Mouse (Mus musculus): Measurements from ENCODE around the gene Itgal.
"Not testable (repeated sequence)": the region's sequence is repeated elsewhere in the genome, so short reads cannot be mapped to it uniquely, and the experiment has no call there.

Gene Itgal

DNA sequence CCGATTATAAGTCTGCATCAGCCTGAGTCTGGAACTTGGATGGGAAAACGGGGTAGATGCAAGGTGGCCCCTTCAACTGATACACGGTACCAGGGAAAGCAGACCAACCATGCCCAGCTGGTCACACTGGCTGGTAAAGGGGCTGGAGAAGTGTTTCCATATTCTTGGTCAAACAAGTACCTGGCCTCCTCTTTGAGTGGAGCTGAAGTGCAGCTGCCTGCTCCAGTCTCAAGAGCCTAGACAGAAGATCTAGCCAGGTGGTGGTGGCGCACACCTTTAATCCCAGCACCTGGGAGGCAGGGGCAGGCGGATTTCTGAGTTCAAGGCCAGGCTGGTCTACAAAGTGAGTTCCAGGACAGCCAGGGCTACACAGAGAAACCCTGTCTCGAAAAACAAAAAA is 45.8 kb downstream of the Itgal start:
- in situ Hi-C loops (cut with MboI, MseI): not testable (repeated sequence)

DNA sequence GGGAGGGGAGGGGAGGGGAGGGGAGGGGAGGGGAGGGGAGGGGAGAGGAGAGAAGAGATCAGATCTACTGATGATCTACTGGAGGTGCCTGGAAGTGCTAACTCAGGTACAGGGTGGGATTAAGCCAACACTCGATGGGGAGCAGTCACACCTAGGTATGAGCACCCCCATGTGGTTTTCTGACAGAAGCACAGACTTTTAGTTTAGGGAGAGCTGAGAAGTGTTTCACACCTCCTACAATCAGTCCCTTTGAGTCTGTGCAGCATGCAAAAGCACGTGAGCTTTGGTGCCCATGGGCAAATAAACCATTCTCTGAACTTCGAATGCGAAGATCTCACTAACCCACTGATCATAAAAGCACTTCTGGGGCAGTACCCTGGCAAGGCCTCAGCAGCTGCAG is 46.3 kb downstream of the Itgal start:
- in situ Hi-C loops (cut with MboI, MseI): no loop called here

DNA sequence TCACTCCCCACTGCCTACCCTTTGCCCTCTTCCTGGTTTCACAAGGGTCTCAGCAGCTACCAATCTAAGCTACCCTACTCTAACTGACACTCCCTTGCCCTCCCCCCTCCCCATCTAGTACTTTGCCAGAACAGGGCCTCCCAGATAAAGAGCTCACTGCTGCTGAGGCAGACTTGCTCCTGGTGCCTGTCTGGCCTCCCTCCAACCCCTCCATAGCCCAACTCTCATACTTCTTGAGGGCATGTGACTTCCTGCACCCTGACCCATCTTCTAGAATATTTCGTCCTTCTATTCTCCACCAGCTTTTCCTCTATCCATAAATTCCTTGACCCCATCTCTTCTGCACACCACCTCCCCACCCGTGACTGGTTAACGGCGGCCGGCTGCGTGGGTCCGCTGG is 46.8 kb downstream of the Itgal start:
- in situ Hi-C loops (cut with MboI, MseI): no loop called here

GRCm38 (mm10) chr7:127343351-127344019 is 47.4 kb downstream of the Itgal start:
- in situ Hi-C loops (cut with MboI, MseI): no loop called here

DNA sequence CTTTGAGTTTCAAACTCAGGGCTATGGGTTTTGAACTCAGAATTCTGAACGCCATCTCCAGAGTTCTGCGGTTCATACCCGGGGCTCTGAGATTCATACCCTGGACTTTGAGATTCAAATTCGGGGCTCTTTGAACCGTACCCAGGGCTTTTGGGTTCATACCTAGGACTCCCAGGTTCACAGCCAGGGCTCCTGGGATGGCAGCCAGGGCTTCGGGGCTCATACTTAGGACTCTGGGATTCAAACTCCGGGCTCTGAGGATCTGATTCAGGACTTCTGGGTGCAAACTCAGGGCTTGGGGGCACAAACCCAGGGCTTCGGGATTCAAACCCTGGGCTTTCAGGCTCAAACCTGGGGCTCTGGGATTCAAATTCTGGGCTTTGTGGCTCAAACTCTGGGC is 48.3 kb downstream of the Itgal start:
- in situ Hi-C loops (cut with MboI, MseI): no loop called here

DNA sequence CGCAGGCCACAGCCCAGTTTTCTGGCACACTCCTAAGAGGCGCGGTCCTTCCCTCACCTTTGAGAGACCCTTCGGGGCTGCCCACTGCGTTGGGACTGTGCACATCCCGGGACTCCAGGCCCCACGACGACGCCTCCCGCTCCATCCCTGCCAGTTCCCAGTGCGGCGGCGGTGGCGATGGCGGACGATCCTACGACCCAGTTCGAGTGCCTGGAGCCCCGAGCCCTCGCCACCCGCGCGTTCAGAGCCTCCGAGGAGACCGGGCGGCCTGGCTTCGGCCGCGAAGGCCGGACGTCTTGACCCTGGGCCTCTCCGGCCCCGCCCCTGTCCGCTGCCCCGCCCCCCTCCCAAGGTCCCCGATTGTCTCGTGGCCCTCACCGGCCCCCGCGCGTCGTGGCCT is 49.0 kb downstream of the Itgal start:
- in situ Hi-C loops (cut with MboI, MseI): no loop called here

DNA sequence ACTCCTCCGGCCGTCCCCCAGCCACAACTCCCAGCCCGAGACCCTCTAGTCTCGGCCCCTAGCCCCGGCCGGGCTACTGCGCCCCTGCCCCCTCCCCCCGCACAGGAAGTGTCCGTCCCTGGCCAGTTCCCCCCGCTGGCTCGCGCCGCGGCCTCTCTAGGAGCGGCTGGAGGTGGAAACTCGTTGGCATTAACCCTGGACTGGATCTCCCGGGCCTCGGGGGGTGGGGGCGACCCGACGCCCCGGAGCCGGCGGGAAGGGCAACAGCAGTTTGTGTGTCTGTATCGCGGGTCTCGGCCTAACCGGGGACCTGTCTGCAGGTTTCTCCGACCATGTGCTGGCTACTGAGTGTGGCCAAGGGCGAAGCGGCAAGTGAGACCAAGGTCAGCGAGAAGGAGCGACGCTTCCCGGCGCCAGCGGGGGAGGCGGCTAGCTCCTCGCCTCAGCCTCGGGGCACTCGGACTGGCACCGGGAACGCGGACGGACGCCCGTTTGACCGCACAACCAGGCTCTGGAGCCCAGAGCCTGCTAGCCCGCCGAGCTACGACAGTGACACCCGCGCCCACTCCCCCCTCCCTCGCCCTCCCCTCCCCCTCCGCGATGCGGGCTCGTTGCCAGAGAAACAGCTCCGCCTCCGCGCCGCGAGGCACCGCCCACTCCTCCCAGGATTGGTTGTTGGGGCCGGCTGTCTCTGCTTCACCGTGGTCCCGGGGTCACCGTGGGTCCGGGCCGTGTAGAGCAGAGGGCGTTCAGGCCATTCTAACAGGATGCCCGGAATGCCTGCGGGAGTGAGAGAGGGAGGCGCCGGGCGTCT is 49.7 kb downstream of the Itgal start, which contains the start of gene Zfp768:
Gene Zfp768 (minus strand): TSS at position 78 of the 814 bp plus-strand sequence.
- in situ Hi-C loops (cut with MboI, MseI): no loop called here

DNA sequence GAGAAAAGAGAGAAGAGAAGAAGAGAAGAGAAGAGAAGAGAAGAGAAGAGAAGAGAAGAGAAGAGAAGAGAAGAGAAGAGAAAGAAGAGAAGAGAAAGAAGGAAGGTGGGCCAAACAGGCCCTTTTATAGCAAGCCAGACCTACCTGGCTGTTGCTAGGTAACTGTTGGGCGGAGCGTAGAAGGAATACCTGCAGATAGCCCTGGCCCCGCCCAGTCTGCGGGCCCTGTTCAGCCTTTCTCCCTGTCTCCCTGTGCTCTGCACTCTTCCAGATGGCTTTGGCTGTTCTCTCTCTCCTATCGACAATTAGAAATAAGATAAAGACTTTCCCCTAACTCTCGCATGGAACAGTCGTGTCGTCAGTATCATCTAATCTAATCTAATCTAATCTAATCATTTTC is 50.6 kb downstream of the Itgal start:
- in situ Hi-C loops (cut with MboI, MseI): no loop called here

- in situ Hi-C loops (cut with MboI, MseI): no loop called here
Measured at GRCm38 (mm10) chr7:127351230-127352004, 55.4 kb downstream of the Itgal start.

- in situ Hi-C loops (cut with MboI, MseI): no loop called here
Measured at GRCm38 (mm10) chr7:127355796-127356195, 59.7 kb downstream of the Itgal start.

GRCm38 (mm10) chr7:127357871-127358270 is 61.8 kb downstream of the Itgal start:
- in situ Hi-C loops (cut with MboI, MseI): no loop called here

- in situ Hi-C loops (cut with MboI, MseI): no loop called here
Measured at GRCm38 (mm10) chr7:127358472-127358871, 62.4 kb downstream of the Itgal start.

GRCm38 (mm10) chr7:127360265-127360664 is 64.2 kb downstream of the Itgal start:
- in situ Hi-C loops (cut with MboI, MseI): no loop called here

DNA sequence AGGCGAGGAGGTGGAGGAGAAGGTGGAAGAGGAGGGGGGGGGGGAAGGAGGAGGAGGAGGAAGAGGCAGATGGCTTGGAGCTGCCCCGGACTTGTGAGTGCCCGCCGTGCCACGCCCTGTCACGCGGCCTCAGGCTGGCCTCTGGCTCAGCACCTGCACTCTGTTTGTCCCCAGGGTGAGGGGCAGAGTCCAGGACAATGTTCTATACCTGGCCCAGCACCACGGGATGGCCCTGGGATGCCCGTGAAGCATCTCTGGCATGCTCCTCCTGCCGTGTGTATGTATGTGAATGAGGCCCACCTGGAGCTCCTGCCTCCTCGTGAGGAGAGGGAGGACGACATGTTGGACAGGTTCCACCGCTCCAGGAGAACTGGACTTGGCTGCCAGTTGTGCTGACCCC is 65.4 kb downstream of the Itgal start:
- in situ Hi-C loops (cut with MboI, MseI): no loop called here

GRCm38 (mm10) chr7:127362418-127362817 is 66.4 kb downstream of the Itgal start:
- in situ Hi-C loops (cut with MboI, MseI): not testable (repeated sequence)

- in situ Hi-C loops (cut with MboI, MseI): no loop called here
Measured at GRCm38 (mm10) chr7:127363475-127363921, 67.4 kb downstream of the Itgal start.

DNA sequence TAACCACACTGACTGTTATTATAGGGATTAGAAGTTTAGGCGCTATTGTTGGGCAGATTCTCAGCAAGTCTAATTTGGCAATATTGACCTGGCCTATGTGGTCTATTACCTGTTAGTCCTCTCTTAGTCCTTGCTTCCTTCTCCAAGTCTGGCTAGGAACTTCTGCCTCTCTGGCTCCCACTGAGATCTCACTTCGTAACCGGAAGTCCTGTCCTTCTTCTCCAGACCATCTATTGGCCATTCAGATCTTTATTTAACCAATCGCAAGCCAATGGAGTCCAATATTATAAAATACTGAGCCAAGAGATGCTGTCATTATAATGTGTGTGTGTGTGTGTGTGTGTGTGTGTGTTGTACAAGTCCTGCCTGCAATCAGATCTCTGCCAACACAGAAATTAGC is 68.1 kb downstream of the Itgal start:
- in situ Hi-C loops (cut with MboI, MseI): no loop called here

DNA sequence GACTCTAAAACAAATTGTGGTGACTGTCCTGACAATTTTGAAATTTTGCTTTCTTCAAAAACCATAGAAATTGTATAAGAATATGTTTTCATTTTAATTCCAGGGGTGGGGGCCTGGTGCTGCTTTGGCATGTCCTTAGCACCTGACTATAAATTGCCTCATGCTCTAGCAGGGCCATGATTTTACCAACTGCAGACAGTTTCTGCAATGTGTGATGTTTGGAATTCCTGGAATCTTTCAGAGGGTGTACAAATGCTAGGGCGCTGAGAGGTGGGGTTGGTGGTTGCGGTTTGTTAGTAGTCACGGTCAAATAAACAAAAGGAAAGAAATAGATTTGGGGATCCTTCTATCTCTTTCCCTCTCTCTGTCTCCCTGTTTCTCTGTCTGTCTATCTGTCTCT is 70.2 kb downstream of the Itgal start:
- in situ Hi-C loops (cut with MboI, MseI): loop anchor here (5.0 kb wide), 1 partner anchor 36 kb away; no protein-coding TSS in a partner anchor

GRCm38 (mm10) chr7:127371213-127371612 is 75.2 kb downstream of the Itgal start:
- in situ Hi-C loops (cut with MboI, MseI): no loop called here

- in situ Hi-C loops (cut with MboI, MseI): not testable (repeated sequence)
Measured at GRCm38 (mm10) chr7:127371870-127372269, 75.8 kb downstream of the Itgal start.

GRCm38 (mm10) chr7:127375271-127376245 is 79.5 kb downstream of the Itgal start, which contains the start of gene Zfp747:
Gene Zfp747, minus strand, starts transcription at chr7:127376050.
- in situ Hi-C loops (cut with MboI, MseI): not testable (repeated sequence)
